8 mouse cellular contexts compared by ENCODE assay signal in genomic region chr8:106893481-106894156, GRCm38 (mm10). TPM values are rescaled to one million over a fixed set of nuclear protein-coding genes. Genes with fewer than 3 reads are reported as not detected.
A peak's percentile ranks its signal among the peaks of the same experiment; 100 is the strongest.
DNase-seq lines count a peak whose midpoint lies in the region; ATAC-seq lines count a peak whose summit lies in the region.

Utp4 (plus strand) TSS chr8:106893636.

- peak; percentile 92 for DNase-seq in A20 (ENCODE audit: low read depth, low spot score)
- DNase-seq in adrenal gland, postnatal 36 days = peak; percentile 93 to 94
- peak; percentile 99 for DNase-seq in heart, adult 11 months
- DNase-seq in kidney, adult 18-20 months = peak; percentile 88
- DNase-seq in spleen, adult 18-20 months = peak; percentile 79 to 84

- H3K27ac ChIP-seq in embryonic facial prominence, embryonic 12.5 days = peak within 1 kb of the TSS; percentile 97
- H3K27ac ChIP-seq in limb, embryonic 13.5 days = peak within 1 kb of the TSS; percentile 95
- peak within 1 kb of the TSS; percentile 96 for H3K27ac ChIP-seq in midbrain, embryonic 15.5 days

- under 1% methylated on average over 62 of the region's 63 CpGs for WGBS in embryonic facial prominence, embryonic 12.5 days
- WGBS in limb, embryonic 13.5 days = under 1% methylated on average over 61 of the region's 63 CpGs
- under 1% methylated on average over 63 of the region's 63 CpGs for WGBS in midbrain, embryonic 15.5 days

- peaks cover 34% of the 10 kb centered on the region for H3K36me3 ChIP-seq in embryonic facial prominence, embryonic 12.5 days
- H3K36me3 ChIP-seq in limb, embryonic 13.5 days = peaks cover 39% of the 10 kb centered on the region
- peaks cover 6% of the 10 kb centered on the region; the same call in 1 of the 2 replicates for H3K36me3 ChIP-seq in midbrain, embryonic 15.5 days (replicated peaks)

- peak within 1 kb of the TSS; percentile 71 for H3K4me3 ChIP-seq in embryonic facial prominence, embryonic 12.5 days
- peak within 1 kb of the TSS; percentile 88 for H3K4me3 ChIP-seq in limb, embryonic 13.5 days
- peak within 1 kb of the TSS; percentile 100 for H3K4me3 ChIP-seq in midbrain, embryonic 15.5 days

- peak; percentile 87 for ATAC-seq in embryonic facial prominence, embryonic 12.5 days (ENCODE audit: insufficient number of reproducible peaks, insufficient read depth, low FRiP score, low TSS enrichment)
- ATAC-seq in limb, embryonic 13.5 days (ENCODE audit: low FRiP score, low read depth) = peak; percentile 94
- peak; percentile 95 for ATAC-seq in midbrain, embryonic 15.5 days (replicated peaks)

- peak within 1 kb of the TSS; percentile 96 for H3K9ac ChIP-seq in embryonic facial prominence, embryonic 12.5 days
- H3K9ac ChIP-seq in limb, embryonic 13.5 days = peak within 1 kb of the TSS; percentile 97
- peak within 1 kb of the TSS; percentile 95 for H3K9ac ChIP-seq in midbrain, embryonic 15.5 days

- H3K27me3 ChIP-seq in embryonic facial prominence, embryonic 12.5 days = no peaks in the 10 kb centered on the region
- H3K27me3 ChIP-seq in limb, embryonic 13.5 days = no peaks in the 10 kb centered on the region
- no peaks in the 10 kb centered on the region for H3K27me3 ChIP-seq in midbrain, embryonic 15.5 days (replicated peaks)

- peaks cover 26% of the 10 kb centered on the region for H3K4me1 ChIP-seq in embryonic facial prominence, embryonic 12.5 days
- H3K4me1 ChIP-seq in limb, embryonic 13.5 days = peaks cover 29% of the 10 kb centered on the region
- H3K4me1 ChIP-seq in midbrain, embryonic 15.5 days = peaks cover 23% of the 10 kb centered on the region

- no peaks in the 10 kb centered on the region for H3K9me3 ChIP-seq in embryonic facial prominence, embryonic 12.5 days
- H3K9me3 ChIP-seq in limb, embryonic 13.5 days = no peaks in the 10 kb centered on the region
- no peaks in the 10 kb centered on the region for H3K9me3 ChIP-seq in midbrain, embryonic 15.5 days

- H3K4me2 ChIP-seq in embryonic facial prominence, embryonic 12.5 days (replicated peaks) = peak within 1 kb of the TSS; percentile 57
- H3K4me2 ChIP-seq in limb, embryonic 13.5 days (replicated peaks) = peak within 1 kb of the TSS; percentile 73
- peak within 1 kb of the TSS; percentile 89 for H3K4me2 ChIP-seq in midbrain, embryonic 15.5 days

RNA-seq across cellular contexts. Expression of gene Utp4, which starts in this region (rescaled TPM):
- 10 to 100 TPM; 48.7 to 50.6 TPM for total RNA-seq in adrenal gland, postnatal 36 days (2021)
- 71.2 and 72.0 TPM in 2 replicates for polyA plus RNA-seq in embryonic facial prominence, embryonic 12.5 days (2016; fragmentation: Nextera tagmentation; extraction: Ambion mirVana)
- polyA plus RNA-seq in limb, embryonic 13.5 days (2015; fragmentation: Nextera tagmentation; extraction: Ambion mirVana) = 68.4 and 69.9 TPM in 2 replicates
- 42.6 and 44.6 TPM in 2 replicates for polyA plus RNA-seq in midbrain, embryonic 15.5 days (2015; fragmentation: Nextera tagmentation; extraction: Ambion mirVana)

Comparison
In these comparisons a context has a peak if more than half of its experiments do, and no peak if none do; other contexts are left out.
1. Peak in every context shown above with its lines: DNase-seq, ATAC-seq, H3K4me3 ChIP-seq and H3K27ac ChIP-seq.